Mouse (Mus musculus) urinary bladder, adult 18-20 months (tissue): Measurements from ENCODE around the gene Ptges.

Source experiments
- DNase-seq, 2 experiments: peaks; one replicate each; pipeline ENCODE4 v3.0.0; 2022; ENCODE audit warnings: low spot score in 2 of 2, mixed read lengths in 2 of 2

The Ptges gene

GRCm38 (mm10) chr2:30901646-30902160 is 28.0 kb downstream of the Ptges start:
- no peak for DNase-seq

- DNase-seq, result no peak
These were observed 30.1 kb downstream of the Ptges start for GRCm38 (mm10) chr2:30899397-30900069.

- no peak for DNase-seq
These were observed 32.4 kb downstream of the Ptges start for GRCm38 (mm10) chr2:30897291-30897690.

GRCm38 (mm10) chr2:30893946-30894345 is 35.7 kb downstream of the Ptges start:
- no peak for DNase-seq

GRCm38 (mm10) chr2:30893399-30893798 is 36.3 kb downstream of the Ptges start:
- DNase-seq, result peak in 1 of 2 experiments; percentile 55

GRCm38 (mm10) chr2:30891002-30891401 is 38.7 kb downstream of the Ptges start:
- DNase-seq, result peak in 1 of 2 experiments; percentile 34

GRCm38 (mm10) chr2:30885453-30886163 is 44.1 kb downstream of the Ptges start:
- no peak for DNase-seq

- no peak for DNase-seq
These were observed 44.8 kb downstream of the Ptges start for GRCm38 (mm10) chr2:30884852-30885373.

- no peak for DNase-seq
These were observed 48.4 kb downstream of the Ptges start for GRCm38 (mm10) chr2:30881215-30881614.

GRCm38 (mm10) chr2:30879481-30879880 is 50.2 kb downstream of the Ptges start:
- no peak for DNase-seq

GRCm38 (mm10) chr2:30875621-30876432 is 53.8 kb downstream of the Ptges start:
- DNase-seq, result no peak

- DNase-seq, result no peak
These were observed 54.6 kb downstream of the Ptges start for GRCm38 (mm10) chr2:30875096-30875495.

GRCm38 (mm10) chr2:30874445-30874844 is 55.2 kb downstream of the Ptges start:
- no peak for DNase-seq

GRCm38 (mm10) chr2:30872669-30873068 is 57.0 kb downstream of the Ptges start:
- DNase-seq, result no peak

GRCm38 (mm10) chr2:30870863-30871262 is 58.8 kb downstream of the Ptges start:
- DNase-seq, result no peak

- DNase-seq, result no peak
These were observed 64.2 kb downstream of the Ptges start for GRCm38 (mm10) chr2:30865426-30865825.

- DNase-seq, result peak; percentile 22 to 53
These were observed 64.7 kb downstream of the Ptges start for GRCm38 (mm10) chr2:30864968-30865381.

GRCm38 (mm10) chr2:30863574-30863973 is 66.1 kb downstream of the Ptges start:
- no peak for DNase-seq

GRCm38 (mm10) chr2:30862081-30862480 is 67.6 kb downstream of the Ptges start:
- DNase-seq, result no peak

- no peak for DNase-seq
These were observed 69.9 kb downstream of the Ptges start for GRCm38 (mm10) chr2:30859782-30860181.

GRCm38 (mm10) chr2:30857076-30857475 is 72.6 kb downstream of the Ptges start:
- DNase-seq, result no peak

- no peak for DNase-seq
These were observed 76.8 kb downstream of the Ptges start for GRCm38 (mm10) chr2:30852771-30853313.
